Mouse (Mus musculus) monocyte, adult 5-6 weeks (primary cell): Measurements from ENCODE around the gene Pkd2. TPM values are rescaled to one million over a fixed set of nuclear protein-coding genes. Genes with fewer than 3 reads are reported as not detected.

Experiments
- total RNA-seq: library from RNA; stranded (forward); fragments of 200-1000, 200-491, 200-594 nt; gene quantifications from 3 replicates; pipeline ENCODE4 v1.2.3, GENCODE M21; 2017

Gene Pkd2
- total RNA-seq, 1 experiment from 2014 or later = 2.5 TPM

Other genes starting within 250 kb of the Pkd2 start
- gene Ibsp, start 160.3 kb upstream of the Pkd2 start, total RNA-seq = not detected in 3 replicates
- not detected in 3 replicates for gene Mepe, start 134.1 kb upstream of the Pkd2 start, total RNA-seq
- 1.5 to 1.9 TPM (median 1.9 TPM) in 3 replicates for gene Spp1, start 24.3 kb upstream of the Pkd2 start, total RNA-seq
- gene BC005561, start 48.9 kb downstream of the Pkd2 start, total RNA-seq = 10.3 to 19.3 TPM (median 11.0 TPM) in 3 replicates